Mouse (Mus musculus): Measurements from ENCODE around the gene Gzmb. TPM values are rescaled to one million over a fixed set of nuclear protein-coding genes. Genes with fewer than 3 reads are reported as not detected.

The Gzmb gene
- total RNA-seq, 2 experiments from 2014 or later = not detected

Other genes with a start within 250 kb of the Gzmb start
- not detected for gene Mcpt1, start 244.3 kb downstream of the Gzmb start, total RNA-seq (2021)
- not detected for gene Mcpt9, start 231.8 kb downstream of the Gzmb start, total RNA-seq (2021)
- not detected for gene Mcpt2, start 220.2 kb downstream of the Gzmb start, total RNA-seq (2021)
- not detected for gene Mcpt4, start 199.9 kb downstream of the Gzmb start, total RNA-seq (2021)
- not detected for gene Mcpt8, start 177.0 kb downstream of the Gzmb start, total RNA-seq (2021)
- gene Ctsg, start 159.7 kb downstream of the Gzmb start, total RNA-seq (2021) = not detected
- gene Gzme, start 141.6 kb downstream of the Gzmb start, total RNA-seq (2021) = not detected
- not detected for gene Gzmd, start 129.7 kb downstream of the Gzmb start, total RNA-seq (2021)
- not detected for gene Gzmg, start 102.7 kb downstream of the Gzmb start, total RNA-seq (2021)
- gene Gzmn, start 87.7 kb downstream of the Gzmb start, total RNA-seq (2021) = not detected
- gene Gzmf, start 50.8 kb downstream of the Gzmb start, total RNA-seq (2021) = not detected
- not detected for gene Gzmc, start 27.6 kb downstream of the Gzmb start, total RNA-seq (2021)
- gene Atp12a, start 102.8 kb upstream of the Gzmb start, total RNA-seq (2021) = under 1 TPM in 1 of 2 experiments, not detected in 1; 0.07 TPM
- gene Rnf17, start 140.3 kb upstream of the Gzmb start, total RNA-seq (2021) = 1 to 10 TPM; 1.1 to 1.3 TPM